Mouse (Mus musculus) hindbrain, embryonic 11.5 days (tissue): ENCODE data around the gene Rap1a. TPM values are rescaled to one million over a fixed set of nuclear protein-coding genes. Genes with fewer than 3 reads are reported as not detected.
"Not testable (repeated sequence)": the region's sequence is repeated elsewhere in the genome, so short reads cannot be mapped to it uniquely, and the experiment has no call there.

Source experiments
- ATAC-seq: fragments of 200-750 bp; cut with Nextera tagmentation; 2 replicates; pipeline ENCODE4 v1.8.0; 2017; ENCODE audit warnings: mild to moderate bottlenecking, moderate TSS enrichment, moderate library complexity; ENCODE audit not compliant: low FRiP score
- DNase-seq: peaks from one replicate; pipeline ENCODE4 v3.0.0-alpha.2; 2015; ENCODE audit warnings: low spot score
- H3K27ac ChIP-seq: fragments of 300-500 bp; sonication (generic); 2 replicates; pipeline ENCODE4 v1.5.1; 2014; ENCODE audit warnings: mild to moderate bottlenecking, low read depth, low read length
- H3K27me3 ChIP-seq: fragments of 300-500 bp; sonication (generic); 2 replicates; pipeline ENCODE4 v1.6.1; 2014; ENCODE audit warnings: mild to moderate bottlenecking, low read length, moderate library complexity, mixed read lengths; ENCODE audit not compliant: control insufficient read depth, insufficient read depth
- H3K36me3 ChIP-seq: fragments of 300-500 bp; sonication (generic); 2 replicates; pipeline ENCODE4 v1.6.1; 2014; ENCODE audit warnings: mild to moderate bottlenecking, low read length, moderate library complexity, mixed read lengths; ENCODE audit not compliant: control insufficient read depth, insufficient read depth
- H3K4me1 ChIP-seq: fragments of 300-500 bp; sonication (generic); replicated peaks from 2 replicates; pipeline ENCODE4 v1.6.1; 2014; ENCODE audit warnings: low read length, mixed read lengths; ENCODE audit not compliant: control insufficient read depth, insufficient read depth
- H3K4me2 ChIP-seq: fragments of 300-500 bp; sonication (generic); replicated peaks from 2 replicates; pipeline ENCODE4 v1.6.1; 2014; ENCODE audit warnings: mild to moderate bottlenecking, low read depth, low read length
- H3K4me3 ChIP-seq: fragments of 300-500 bp; sonication (generic); 2 replicates; pipeline ENCODE4 v1.5.1; 2014; ENCODE audit warnings: low read depth, low read length
- H3K9ac ChIP-seq: fragments of 300-500 bp; sonication (generic); 2 replicates; pipeline ENCODE4 v1.6.1; 2014; ENCODE audit warnings: low read depth, low read length
- H3K9me3 ChIP-seq: fragments of 300-500 bp; sonication (generic); 2 replicates; pipeline ENCODE4 v1.6.1; 2016; ENCODE audit warnings: low read length; ENCODE audit not compliant: control insufficient read depth
- WGBS: fragments of 180-500 bp; shearing (Covaris S2); extraction: QIAGEN DNeasy Blood & Tissue Kit; methylation state at CpG from one replicate; pipeline ENCODE4 v1.1.7; 2014; 5-methylcytosine and 5-hydroxymethylcytosine counted together
- polyA plus RNA-seq: library from polyadenylated mRNA; unstranded; fragments of >200 nt; fragmentation: Nextera tagmentation; extraction: Ambion mirVana; gene quantifications from 2 replicates; pipeline ENCODE4 v1.2.1, GENCODE M21; 2014

Rap1a gene
- polyA plus RNA-seq, 1 experiment from 2014 or later = 83.7 TPM

DNA sequence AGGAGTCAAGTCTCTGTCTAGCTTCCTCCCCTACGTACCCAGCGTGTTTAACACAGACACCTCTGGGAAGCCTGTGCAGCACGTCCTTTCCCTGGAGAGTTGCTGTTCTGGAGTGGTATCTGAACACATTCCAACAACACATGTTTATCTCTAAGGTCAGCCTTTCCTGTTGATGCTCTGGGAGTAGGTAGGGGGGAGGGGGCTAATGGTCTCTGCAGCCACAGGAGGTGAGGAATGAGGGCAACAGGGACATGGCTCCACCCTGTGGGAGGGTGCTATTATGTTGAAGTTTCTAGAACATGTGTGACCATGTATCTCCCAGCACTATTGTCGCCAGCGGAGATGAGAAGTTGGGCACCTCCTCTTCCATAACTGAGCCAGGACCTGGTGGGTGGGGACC lies 99.7 kb downstream of the Rap1a start:
- no peaks in the 10 kb centered on the region for H3K36me3 ChIP-seq
- no peak overlapping the region for H3K4me3 ChIP-seq
- peaks cover 2% of the 10 kb centered on the region; the same call in 1 of the 2 replicates for H3K4me1 ChIP-seq
- H3K9ac ChIP-seq = no peak overlapping the region
- H3K27ac ChIP-seq = no peak overlapping the region
- DNase-seq (no peak), ATAC-seq (no peak)
- no peaks in the 10 kb centered on the region for H3K9me3 ChIP-seq
- peaks cover 10% of the 10 kb centered on the region for H3K27me3 ChIP-seq
- 58% methylated on average over 5 of the region's 5 CpGs for WGBS
- no peak overlapping the region for H3K4me2 ChIP-seq

DNA sequence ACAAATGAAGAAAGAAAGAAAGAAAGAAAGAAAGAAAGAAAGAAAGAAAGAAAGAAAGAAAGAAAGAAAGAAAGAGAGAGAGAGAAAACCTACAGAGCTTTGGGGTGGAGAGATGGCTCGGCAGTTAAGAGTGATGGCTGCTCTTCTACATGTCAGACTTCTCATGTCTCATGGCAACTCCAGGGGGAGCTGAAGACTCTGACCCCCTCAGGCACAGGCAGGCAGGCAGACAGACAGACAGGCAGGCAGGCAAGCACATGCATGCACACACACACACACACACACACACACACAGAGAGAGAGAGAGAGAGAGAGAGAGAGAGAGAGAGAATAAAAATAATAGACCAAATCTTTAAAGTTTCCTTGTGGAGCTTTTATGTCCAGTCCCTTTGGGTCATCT lies 100.3 kb downstream of the Rap1a start:
- DNase-seq, H3K36me3 ChIP-seq, H3K9me3 ChIP-seq, H3K9ac ChIP-seq, H3K4me3 ChIP-seq, H3K4me2 ChIP-seq, H3K27ac ChIP-seq, H3K4me1 ChIP-seq, H3K27me3 ChIP-seq, ATAC-seq: not testable (repeated sequence)
- 48% methylated on average over 1 of the region's 1 CpGs for WGBS

DNA sequence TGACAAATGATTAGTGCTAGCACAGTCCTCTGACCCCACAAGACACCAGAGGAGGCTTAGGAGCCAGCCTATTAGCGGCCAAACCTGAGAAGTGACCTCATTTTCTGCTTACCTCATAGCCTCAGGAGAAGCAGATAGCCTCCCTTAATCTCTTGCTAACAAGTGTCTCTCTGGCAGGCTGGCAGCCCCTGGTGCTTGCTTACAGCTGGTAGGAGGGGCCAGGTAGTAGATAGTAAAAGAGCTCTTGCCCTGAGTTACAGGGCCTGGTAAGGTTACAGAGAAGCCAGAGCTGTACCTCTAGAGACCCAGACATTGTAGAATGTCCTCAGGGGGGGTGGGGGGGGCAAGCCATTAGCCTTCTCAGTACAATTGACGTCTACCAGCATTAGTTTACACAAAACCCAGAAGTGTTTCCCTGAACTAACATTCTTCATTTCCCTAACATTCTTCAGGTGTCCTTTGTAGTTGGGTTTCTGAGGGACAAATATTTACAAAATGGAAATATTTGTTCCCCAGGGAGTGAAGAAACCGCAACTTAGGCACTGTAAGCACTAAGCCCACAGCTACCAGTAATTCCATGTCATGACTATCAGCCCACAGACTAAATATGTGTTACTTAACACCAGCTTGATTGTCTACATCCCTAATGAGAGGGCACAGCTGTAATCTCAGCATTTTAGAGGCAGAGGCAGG lies 101.7 kb downstream of the Rap1a start:
- Histone ChIP-seq H3K36me3 (no peaks in the 10 kb centered on the region), H3K4me1 (peaks cover 6% of the 10 kb centered on the region), H3K4me3 (no peak overlapping the region), H3K27me3 (peaks cover 3% of the 10 kb centered on the region), H3K4me2 (no peak overlapping the region), H3K9me3 (no peaks in the 10 kb centered on the region), H3K27ac (no peak overlapping the region), H3K9ac (no peak overlapping the region)
- no peak for DNase-seq
- no peak for ATAC-seq
- 56% methylated on average over 3 of the region's 3 CpGs for WGBS

DNA sequence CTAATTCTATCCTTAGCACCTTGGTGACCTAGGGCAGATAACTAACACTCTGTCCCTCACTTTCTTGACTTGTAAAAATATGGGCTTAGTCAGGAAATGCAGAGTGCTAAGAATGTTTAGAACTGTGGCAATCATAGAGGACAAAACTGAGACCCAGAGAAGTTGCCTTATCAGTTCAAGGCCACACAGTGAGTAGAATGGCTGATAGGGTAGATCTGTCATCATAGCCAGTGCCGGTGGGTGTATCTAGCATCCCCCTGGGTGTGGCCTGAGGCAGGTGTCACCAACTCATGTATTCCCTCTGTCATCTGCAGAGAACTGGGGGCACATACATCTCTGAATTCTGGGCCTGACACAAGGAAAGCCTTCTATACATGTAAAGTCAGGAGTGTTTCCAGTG lies 102.8 kb downstream of the Rap1a start:
- Histone ChIP-seq H3K4me2 (no peak overlapping the region), H3K9me3 (no peaks in the 10 kb centered on the region), H3K9ac (no peak overlapping the region), H3K27ac (no peak overlapping the region), H3K4me1 (peaks cover 6% of the 10 kb centered on the region), H3K27me3 (peaks cover 3% of the 10 kb centered on the region), H3K4me3 (no peak overlapping the region), H3K36me3 (no peaks in the 10 kb centered on the region)
- no peak for DNase-seq
- 92% methylated on average over 1 of the region's 1 CpGs for WGBS
- no peak for ATAC-seq

DNA sequence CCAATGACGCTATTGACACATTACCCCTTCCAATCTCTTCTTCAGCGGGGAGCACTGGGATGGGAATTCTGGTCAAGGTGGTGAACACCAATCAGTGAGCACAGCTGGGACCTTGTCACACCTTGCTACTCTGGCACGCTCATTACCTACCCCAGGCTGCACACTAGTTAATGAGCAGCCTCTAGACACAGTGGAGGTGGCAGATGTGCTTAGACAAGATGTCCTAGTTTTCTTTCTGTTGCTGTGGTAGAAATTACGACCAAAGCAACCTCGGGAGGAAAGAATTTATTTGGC lies 104.0 kb downstream of the Rap1a start:
- no peaks in the 10 kb centered on the region; the same call in 1 of the 2 replicates for H3K27me3 ChIP-seq
- no peak for ATAC-seq
- no peak for DNase-seq
- H3K9me3 ChIP-seq = no peaks in the 10 kb centered on the region
- 72% methylated on average over 5 of the region's 5 CpGs for WGBS
- H3K27ac ChIP-seq = no peak overlapping the region
- H3K4me1 ChIP-seq = peaks cover 6% of the 10 kb centered on the region
- no peak overlapping the region for H3K9ac ChIP-seq
- H3K36me3 ChIP-seq = no peaks in the 10 kb centered on the region
- H3K4me3 ChIP-seq = no peak overlapping the region
- H3K4me2 ChIP-seq = no peak overlapping the region

DNA sequence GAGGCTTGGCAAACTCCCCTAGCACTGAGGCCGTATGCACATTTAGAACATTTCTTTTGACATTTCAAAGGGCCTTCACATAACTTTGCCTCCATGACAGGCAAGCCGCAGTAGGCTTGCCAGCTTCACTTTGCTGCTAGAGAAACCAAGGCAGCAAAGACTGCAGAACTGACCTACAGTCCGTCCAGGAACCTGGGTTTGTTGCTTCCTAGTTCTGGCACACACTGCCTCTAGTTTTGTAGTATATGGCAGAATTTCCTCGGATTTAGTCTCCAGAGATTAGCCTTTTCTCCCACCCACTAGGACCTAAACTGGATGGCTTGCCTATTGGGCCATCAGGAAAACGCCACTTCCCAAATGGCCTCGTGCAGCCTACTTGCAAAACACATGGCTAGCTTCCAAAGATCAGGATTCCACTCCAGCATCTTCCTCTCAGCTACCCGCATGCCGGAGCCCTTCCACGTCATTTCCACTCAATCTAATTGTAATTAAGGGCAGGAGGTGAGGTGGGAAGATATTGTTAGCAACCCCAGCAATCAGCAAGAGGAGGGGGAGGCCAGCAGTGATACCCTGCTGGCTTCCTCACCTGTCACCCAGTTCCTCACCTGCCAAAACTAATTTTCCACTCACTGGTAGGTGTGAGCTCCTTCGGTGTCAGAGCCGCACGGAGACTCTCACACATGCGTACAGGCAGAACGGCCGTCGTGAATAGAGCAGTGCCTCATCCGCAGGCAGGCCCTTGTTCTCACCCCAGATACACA lies 104.6 kb downstream of the Rap1a start:
- Histone ChIP-seq H3K4me3 (no peak overlapping the region), H3K4me2 (no peak overlapping the region), H3K9me3 (no peaks in the 10 kb centered on the region), H3K27ac (no peak overlapping the region), H3K9ac (no peak overlapping the region), H3K27me3 (no peaks in the 10 kb centered on the region), H3K4me1 (peaks cover 6% of the 10 kb centered on the region), H3K36me3 (no peaks in the 10 kb centered on the region)
- DNase-seq = no peak
- ATAC-seq = no peak
- 74% methylated on average over 17 of the region's 17 CpGs for WGBS

DNA sequence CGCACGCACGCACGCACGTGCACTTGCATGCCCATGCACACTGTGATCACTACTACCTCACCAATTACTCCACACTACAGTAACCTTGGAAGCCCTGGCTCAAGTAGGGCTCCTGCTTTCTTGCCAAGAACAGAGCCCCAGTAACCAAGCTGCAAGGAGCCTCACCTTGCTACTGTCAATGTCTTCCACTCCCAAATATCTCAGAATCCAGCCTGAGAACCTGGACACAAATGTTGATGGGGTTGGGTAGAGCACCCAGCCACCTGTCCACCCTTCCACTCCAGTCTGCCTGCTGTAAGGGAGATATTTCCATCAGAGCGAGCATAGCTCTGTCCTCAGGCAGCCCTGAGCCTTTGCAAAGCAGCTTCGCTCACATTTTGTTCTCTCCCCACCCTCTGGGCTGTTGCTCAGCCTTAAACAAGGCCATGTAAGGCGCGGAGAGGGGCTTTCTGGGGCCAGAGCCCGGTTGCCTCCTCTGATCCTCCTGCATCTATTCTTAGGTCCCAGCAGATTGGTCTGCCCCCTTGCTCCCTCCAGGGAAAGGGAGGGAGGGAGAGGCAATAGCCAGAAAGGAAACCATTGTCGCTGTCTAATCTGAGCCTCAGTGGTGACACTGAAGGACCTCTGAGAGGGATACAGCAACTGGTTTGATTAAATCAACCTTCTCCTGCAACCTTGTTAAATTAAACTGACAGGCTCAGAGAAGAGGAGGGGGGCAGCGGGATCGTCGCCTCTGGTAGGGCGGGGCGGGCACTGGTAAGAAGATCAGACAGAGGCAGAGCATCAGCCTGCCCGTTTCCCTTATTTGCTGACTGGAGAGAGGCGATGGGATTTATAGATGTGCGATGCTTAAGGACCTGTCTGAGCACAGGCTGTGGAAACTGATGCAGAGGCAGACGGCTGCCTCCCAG lies 105.4 kb downstream of the Rap1a start:
- DNase-seq (peak; percentile 43), ATAC-seq (peak; percentile 68)
- Histone ChIP-seq H3K27me3 (no peaks in the 10 kb centered on the region), H3K9ac (no peak overlapping the region), H3K9me3 (no peaks in the 10 kb centered on the region), H3K4me3 (no peak overlapping the region), H3K4me2 (peak overlapping the region; percentile 18; the same call in 1 of the 2 replicates), H3K27ac (peak overlapping the region; percentile 65), H3K36me3 (no peaks in the 10 kb centered on the region), H3K4me1 (peaks cover 6% of the 10 kb centered on the region)
- 35% methylated on average over 20 of the region's 20 CpGs for WGBS

DNA sequence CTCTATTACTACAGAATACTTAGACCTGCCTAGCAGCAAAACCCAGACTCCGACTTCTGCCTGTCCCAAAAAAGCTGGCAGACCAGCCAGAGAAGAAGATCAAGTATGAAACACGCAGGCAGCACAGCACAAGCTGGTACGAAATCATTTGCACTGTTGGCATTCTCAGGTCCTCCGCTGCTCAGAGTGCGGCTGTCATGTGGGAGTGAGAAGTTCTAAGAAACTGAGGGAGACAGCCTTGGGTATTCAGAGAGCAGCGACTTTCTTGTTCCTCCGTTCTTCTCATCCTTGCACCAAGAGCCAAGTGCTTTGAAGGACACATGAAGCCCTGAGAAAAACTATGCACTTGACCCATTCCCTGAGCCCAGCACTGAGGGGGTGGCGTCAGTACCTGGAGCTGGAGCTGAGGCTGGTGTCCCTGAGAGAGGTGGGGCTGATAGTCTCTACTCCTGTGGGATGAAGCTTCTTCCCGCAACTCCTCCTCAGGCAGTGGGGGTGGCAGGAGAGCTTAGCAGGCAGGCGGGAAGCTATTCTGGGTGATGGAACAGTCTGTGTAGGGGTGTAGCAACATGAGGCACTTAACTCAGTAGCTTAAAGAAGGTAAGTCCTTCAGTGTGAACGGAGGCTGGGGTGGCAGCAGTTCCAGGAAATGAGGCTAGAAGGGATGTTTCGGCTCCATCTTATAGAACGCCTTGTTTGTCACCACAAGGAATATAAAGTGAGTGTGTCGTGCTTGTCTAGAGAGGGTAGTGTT lies 107.6 kb downstream of the Rap1a start:
- no peaks in the 10 kb centered on the region for H3K27me3 ChIP-seq
- ATAC-seq = no peak

More for the DNA sequence above, 107.6 kb downstream of the Rap1a start:
- Histone ChIP-seq H3K27ac (no peak overlapping the region), H3K9ac (no peak overlapping the region), H3K36me3 (no peaks in the 10 kb centered on the region), H3K4me2 (no peak overlapping the region), H3K9me3 (no peaks in the 10 kb centered on the region), H3K4me3 (no peak overlapping the region), H3K4me1 (peaks cover 6% of the 10 kb centered on the region)
- DNase-seq = no peak
- WGBS = 77% methylated on average over 14 of the region's 14 CpGs
